Mouse (Mus musculus) frontal cortex, adult 2 months (tissue): Measurements from ENCODE around the gene Fgf14. TPM values are rescaled to one million over a fixed set of nuclear protein-coding genes. Genes with fewer than 3 reads are reported as not detected.
"Not testable (repeated sequence)": the region's sequence is repeated elsewhere in the genome, so short reads cannot be mapped to it uniquely, and the experiment has no call there.

Experiments used
- DNase-seq, 2 experiments: peaks; one replicate each; pipeline ENCODE4 v3.0.0; 2022; ENCODE audit warnings: low spot score in 1 of 2; ENCODE audit errors: extremely low spot score in 1 of 2
- polyA plus RNA-seq: library from polyadenylated mRNA; depleted of rRNA; stranded (reverse); fragments of >200 nt; gene quantifications from 2 replicates; pipeline ENCODE4 v1.2.3, GENCODE M21; 2012

Gene Fgf14
- polyA plus RNA-seq, 1 experiment = 20.8 TPM

DNA sequence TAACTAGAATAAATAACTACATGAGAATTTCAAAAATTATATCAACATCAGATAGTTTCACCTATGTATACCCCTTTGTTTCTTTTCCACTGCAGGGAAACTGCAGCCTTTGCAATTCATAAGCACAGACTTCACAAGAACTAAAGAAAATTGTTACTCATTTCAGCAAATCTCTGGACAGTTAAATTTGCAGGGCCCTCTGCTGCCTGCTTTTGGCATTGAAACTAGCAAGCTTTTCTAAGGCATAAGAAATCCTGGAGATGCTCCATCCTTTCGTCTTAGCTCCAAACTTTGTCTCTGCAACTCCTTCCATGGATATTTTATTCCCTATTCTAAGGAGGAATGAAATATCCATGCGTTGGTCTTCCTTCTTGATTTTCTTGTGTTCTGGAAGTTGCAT is 455.9 kb downstream of the Fgf14 start:
- peak in 1 of 2 experiments; percentile 43 for DNase-seq

GRCm38 (mm10) chr14:124195806-124196205 is 481.1 kb downstream of the Fgf14 start:
- DNase-seq = peak in 1 of 2 experiments; percentile 77

GRCm38 (mm10) chr14:124195331-124195730 is 481.6 kb downstream of the Fgf14 start:
- no peak for DNase-seq

- DNase-seq = no peak
Observed at GRCm38 (mm10) chr14:124192815-124193142, 484.1 kb downstream of the Fgf14 start.

- DNase-seq = peak in 1 of 2 experiments; percentile 66
Observed at GRCm38 (mm10) chr14:124191913-124192814, 484.8 kb downstream of the Fgf14 start.

- DNase-seq = peak in 1 of 2 experiments; percentile 53
Observed at GRCm38 (mm10) chr14:124180265-124180664, 496.7 kb downstream of the Fgf14 start.

DNA sequence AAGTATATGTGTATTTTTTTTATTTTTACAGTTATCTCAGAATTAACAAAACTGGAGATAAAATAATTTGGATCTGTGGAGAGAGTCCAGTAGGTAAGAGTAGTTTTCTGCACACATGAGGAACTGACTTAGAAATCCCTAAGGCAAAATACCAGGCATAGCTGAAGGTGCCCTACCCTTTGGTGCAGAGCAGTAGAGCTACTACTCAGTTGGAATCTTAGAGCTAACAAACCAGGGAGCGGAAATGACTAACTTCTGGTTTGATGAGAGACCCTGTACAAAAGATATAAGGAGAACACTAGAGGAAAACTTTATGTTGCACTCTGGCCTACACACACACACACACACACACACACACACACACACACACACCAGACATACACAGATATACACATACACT is 502.8 kb downstream of the Fgf14 start:
- no peak for DNase-seq

GRCm38 (mm10) chr14:124163618-124164185 is 513.2 kb downstream of the Fgf14 start:
- peak in 1 of 2 experiments; percentile 25 for DNase-seq

GRCm38 (mm10) chr14:124147378-124147777 is 529.5 kb downstream of the Fgf14 start:
- DNase-seq = no peak

GRCm38 (mm10) chr14:124107205-124107873 is 569.6 kb downstream of the Fgf14 start:
- no peak for DNase-seq

DNA sequence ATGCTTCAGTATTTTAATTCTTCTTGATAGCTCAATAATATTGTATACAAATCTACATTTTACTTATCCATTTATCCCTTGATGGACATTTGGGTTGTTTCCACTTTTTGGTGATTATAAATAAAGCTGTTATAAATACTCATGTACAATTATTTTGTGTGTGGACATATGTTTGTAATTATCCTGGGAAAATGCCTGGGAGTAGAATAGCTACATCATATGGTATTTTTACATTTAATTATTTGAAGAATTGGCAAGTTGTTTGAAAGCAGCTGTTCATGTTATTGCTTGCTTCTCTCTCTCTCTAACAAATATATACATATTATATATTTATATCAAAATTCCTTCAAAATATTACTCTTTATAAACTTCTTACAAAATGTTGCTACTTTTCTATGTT is 593.8 kb downstream of the Fgf14 start:
- DNase-seq = no peak

- DNase-seq = no peak
Observed at GRCm38 (mm10) chr14:124044016-124044415, 632.9 kb downstream of the Fgf14 start.

DNA sequence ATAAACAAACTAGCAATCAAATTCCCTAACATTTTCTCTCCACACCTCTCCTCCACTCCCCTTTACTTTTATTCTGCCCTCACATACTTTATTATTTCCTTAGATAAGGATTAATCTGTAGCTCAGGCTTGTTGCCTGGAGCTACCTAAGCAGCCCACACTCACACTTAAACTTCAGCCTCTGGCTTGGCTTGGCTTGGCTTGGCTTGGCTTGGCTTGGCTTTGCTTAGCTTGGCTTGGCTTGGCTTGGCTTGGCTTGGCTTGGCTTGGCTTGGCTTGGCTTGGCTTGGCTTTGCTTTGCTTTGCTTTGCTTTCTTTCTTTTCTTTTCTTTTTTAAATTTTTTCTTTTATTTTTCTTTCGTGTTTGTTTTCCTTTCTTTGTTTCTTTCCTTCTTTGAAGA is 636.3 kb downstream of the Fgf14 start:
- no peak for DNase-seq

DNA sequence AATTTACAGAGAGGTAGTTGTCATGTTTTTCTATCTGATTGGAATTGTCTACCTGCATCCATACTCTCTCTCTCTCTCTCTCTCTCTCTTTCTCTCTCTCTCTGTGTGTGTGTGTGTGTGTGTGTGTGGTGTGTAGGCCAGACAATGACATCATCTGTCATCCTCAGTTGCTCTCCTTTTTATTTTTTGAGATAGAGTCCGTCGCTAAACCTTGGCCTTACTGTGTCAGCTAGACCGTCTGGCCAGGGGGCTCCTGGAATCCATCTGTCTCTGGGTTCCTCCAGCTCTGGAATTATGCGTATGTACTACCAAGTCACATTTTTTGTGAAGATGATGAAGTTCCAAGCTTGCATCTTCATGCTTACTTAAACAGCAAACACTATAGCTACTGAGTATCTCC is 639.5 kb downstream of the Fgf14 start:
- no peak for DNase-seq

DNA sequence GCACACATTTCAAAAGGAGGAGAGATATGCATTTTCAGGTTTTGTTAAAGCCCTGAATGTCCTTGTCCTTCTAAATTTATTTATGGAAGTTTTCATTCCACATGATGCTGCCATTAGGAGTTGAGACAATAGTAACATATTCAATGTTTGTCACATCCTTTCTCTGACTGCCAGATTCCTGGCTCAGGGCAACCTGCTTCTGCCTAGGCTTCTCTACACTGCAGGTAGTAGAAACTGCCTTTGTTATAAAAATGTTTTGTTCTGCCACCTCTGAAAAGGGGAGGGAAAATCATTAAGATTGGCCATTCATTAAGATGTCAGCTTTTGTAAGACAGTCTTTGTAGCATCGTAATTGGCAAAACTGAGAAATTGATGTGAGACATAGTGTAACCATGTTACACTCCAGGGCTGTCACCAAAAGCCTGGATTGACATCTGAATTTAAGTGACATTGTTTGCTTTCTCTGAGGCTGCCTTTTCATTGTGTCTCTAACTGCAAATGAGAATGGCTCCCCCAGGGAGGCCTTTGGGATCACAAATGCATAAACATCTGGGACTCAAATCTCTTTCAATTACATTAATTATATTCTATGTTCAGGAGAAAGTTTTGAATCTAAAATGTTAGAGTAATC is 640.2 kb downstream of the Fgf14 start:
- DNase-seq = no peak

DNA sequence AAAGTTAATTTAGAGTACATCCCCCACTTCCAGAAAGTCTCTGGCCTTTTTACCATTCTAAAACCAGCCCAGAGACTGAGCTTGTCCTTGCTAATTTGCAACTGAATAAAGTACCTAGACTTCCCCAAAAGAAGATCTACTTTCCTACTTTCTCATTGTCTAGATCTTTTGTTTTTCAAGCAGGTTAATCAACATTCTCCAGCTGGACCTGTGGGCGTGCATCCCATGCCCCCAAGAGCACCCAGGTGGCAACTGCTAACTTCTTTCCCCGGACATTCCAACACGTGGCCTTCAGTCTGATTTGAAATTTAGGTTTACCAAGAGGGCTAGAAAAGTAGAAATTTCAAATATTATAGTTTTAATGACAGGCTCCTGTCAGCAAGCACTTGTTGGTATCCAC is 643.6 kb downstream of the Fgf14 start:
- DNase-seq = not testable (repeated sequence)

DNA sequence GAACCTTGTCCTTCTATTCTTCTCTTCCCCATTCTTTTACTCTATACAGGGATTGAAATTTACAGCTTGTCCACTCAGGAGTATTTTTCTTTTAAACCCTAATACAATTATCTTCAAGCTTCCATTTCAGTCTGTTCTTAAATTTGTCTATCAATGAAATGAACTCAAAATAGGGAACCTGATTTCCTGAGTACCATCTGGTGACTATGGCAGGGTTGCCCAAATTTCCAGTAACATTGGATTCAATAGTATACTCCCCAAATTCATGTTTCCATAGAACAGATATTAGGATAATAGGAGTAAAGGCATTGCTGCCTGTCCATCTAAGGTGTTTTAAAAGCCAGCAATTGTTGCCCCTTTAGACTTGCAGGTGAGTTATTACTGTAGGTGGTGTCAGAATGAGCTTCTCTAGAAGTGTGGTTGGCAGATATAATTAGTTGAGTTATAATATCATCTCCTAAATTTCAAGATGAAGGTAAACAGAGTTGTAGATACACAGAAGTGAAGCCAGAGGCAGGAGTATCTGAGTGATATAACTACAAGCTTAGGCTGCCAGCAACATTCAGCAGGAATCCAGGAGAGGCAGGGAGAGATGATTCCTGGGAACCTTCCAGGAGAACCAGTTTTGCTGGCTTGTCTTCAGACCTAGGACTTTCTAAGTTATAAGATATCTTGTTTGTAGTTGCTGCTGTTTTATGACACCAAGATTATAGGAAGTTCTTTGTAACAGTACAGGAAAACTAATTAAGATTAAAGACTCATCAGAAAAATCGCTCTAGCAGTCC is 648.8 kb downstream of the Fgf14 start:
- DNase-seq = no peak

- peak in 1 of 2 experiments; percentile 55 for DNase-seq
Observed at GRCm38 (mm10) chr14:123990591-123991195, 686.2 kb downstream of the Fgf14 start.

GRCm38 (mm10) chr14:123967996-123968395 is 708.9 kb downstream of the Fgf14 start:
- no peak for DNase-seq

DNA sequence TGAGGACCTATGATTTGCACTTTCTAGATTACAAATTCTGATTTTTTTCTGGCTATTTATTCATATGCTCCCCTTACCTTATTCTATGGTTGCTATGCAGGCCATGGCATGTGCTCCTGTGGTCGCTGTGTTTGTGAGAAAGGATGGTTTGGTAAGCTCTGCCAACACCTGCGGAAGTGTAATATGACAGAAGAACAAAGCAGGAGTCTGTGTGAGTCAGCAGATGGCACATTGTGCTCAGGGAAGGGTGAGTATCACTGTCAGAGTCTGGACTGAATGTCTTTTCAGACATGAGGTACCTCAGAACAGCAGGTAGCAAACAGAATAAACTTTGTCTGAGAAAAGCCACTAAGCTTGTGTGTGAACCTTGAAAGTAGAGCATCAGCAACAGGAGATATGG is 710.4 kb downstream of the Fgf14 start:
- no peak for DNase-seq
